Mouse (Mus musculus): Measurements from ENCODE around the gene Clec2e. TPM values are rescaled to one million over a fixed set of nuclear protein-coding genes. Genes with fewer than 3 reads are reported as not detected.

Gene Clec2e
- not detected in 2 replicates for polyA plus RNA-seq (2012; rRNA removed)

GRCm38 (mm10) chr6:129100794-129101193, at the start of gene Clec2e:
TSS of gene Clec2e (minus strand) at chr6:129100913.

GRCm38 (mm10) chr6:129045601-129046000, 55.1 kb downstream of the Clec2e start, which contains the start of gene Klrb1f:
TSS of gene Klrb1f (plus strand) at chr6:129045901.

Other genes starting within 250 kb of the Clec2e start
- gene Clec2i, start 213.3 kb downstream of the Clec2e start, polyA plus RNA-seq (2012; rRNA removed), result 0.11 TPM in 1 of 2 replicates, not detected in the other
- 0.64 and 0.80 TPM in 2 replicates for gene BC035044, start 209.8 kb downstream of the Clec2e start, polyA plus RNA-seq (2012; rRNA removed)
- not detected in 2 replicates for gene Clec2g, start 166.5 kb downstream of the Clec2e start, polyA plus RNA-seq (2012; rRNA removed)
- gene Klrb1f, start 55.0 kb downstream of the Clec2e start, polyA plus RNA-seq (2012; rRNA removed), result 0.18 TPM in 1 of 2 replicates, not detected in the other
- gene Clec2d, start 79.7 kb upstream of the Clec2e start, polyA plus RNA-seq (2012; rRNA removed), result 6.5 and 6.6 TPM in 2 replicates
- gene Cd69, start 174.5 kb upstream of the Clec2e start, polyA plus RNA-seq (2012; rRNA removed), result not detected in 2 replicates
- not detected in 2 replicates for gene 4922502D21Rik, start 230.9 kb upstream of the Clec2e start, polyA plus RNA-seq (2012; rRNA removed)
- gene Clec12a, start 241.8 kb upstream of the Clec2e start, polyA plus RNA-seq (2012; rRNA removed), result 1.0 and 1.2 TPM in 2 replicates

All from ovary, adult 2 months (tissue).